Mouse (Mus musculus): ENCODE measurements at regions not wholly inside any gene's neighbourhood (a gene's known extent, or its start where the extent isn't known, plus 50 kb on each side); places are given as distances from the start of the nearest gene placed in this dataset.

GRCm38 (mm10) chr17:15650089-15650742 is 54.6 kb upstream of the Chd1 start:
- H3K4me1 ChIP-seq (replicated peaks; ENCODE audit: control insufficient read depth, insufficient read depth, low read length) = no peaks in the 10 kb centered on the region
- no peak overlapping the region for H3K9ac ChIP-seq
- 72% methylated on average over 8 of the region's 8 CpGs for WGBS
- no peaks in the 10 kb centered on the region for H3K27me3 ChIP-seq (ENCODE audit: control insufficient read depth, insufficient read depth, low read length)
- ATAC-seq (ENCODE audit: low FRiP score) = no peak
- H3K27ac ChIP-seq = no peak overlapping the region
- no peaks in the 10 kb centered on the region for H3K36me3 ChIP-seq (replicated peaks; ENCODE audit: control insufficient read depth, insufficient read depth)
- DNase-seq (ENCODE audit: low spot score) = no peak
- no peak overlapping the region for H3K4me2 ChIP-seq (replicated peaks)
- H3K9me3 ChIP-seq (ENCODE audit: control insufficient read depth, low read length) = no peaks in the 10 kb centered on the region
- no peak overlapping the region for H3K4me3 ChIP-seq (replicated peaks; ENCODE audit: low read length)

- H3K36me3 ChIP-seq (replicated peaks; ENCODE audit: control insufficient read depth, insufficient read depth) = no peaks in the 10 kb centered on the region
- H3K27me3 ChIP-seq (ENCODE audit: control insufficient read depth, insufficient read depth, low read length) = no peaks in the 10 kb centered on the region
- no peaks in the 10 kb centered on the region for H3K9me3 ChIP-seq (ENCODE audit: control insufficient read depth, low read length)
- 98% methylated on average over 3 of the region's 3 CpGs for WGBS
- ATAC-seq (ENCODE audit: low FRiP score) (no peak), DNase-seq (ENCODE audit: low spot score) (no peak)
- H3K9ac ChIP-seq = no peak overlapping the region
- no peak overlapping the region for H3K4me2 ChIP-seq (replicated peaks)
- no peak overlapping the region for H3K27ac ChIP-seq
- no peak overlapping the region for H3K4me3 ChIP-seq (replicated peaks; ENCODE audit: low read length)
- H3K4me1 ChIP-seq (replicated peaks; ENCODE audit: control insufficient read depth, insufficient read depth, low read length) = no peaks in the 10 kb centered on the region
Measured at GRCm38 (mm10) chr17:15651869-15652268, 52.9 kb upstream of the Chd1 start.

Data from hindbrain, embryonic 14.5 days (tissue).